Mouse (Mus musculus): Measurements from ENCODE around the gene Slc11a1. TPM values are rescaled to one million over a fixed set of nuclear protein-coding genes. Genes with fewer than 3 reads are reported as not detected.

Slc11a1 gene
- polyA plus RNA-seq, 1 experiment = 1.0 TPM

GRCm38 (mm10) chr1:74391844-74392441 is 16.9 kb downstream of the Slc11a1 start:
- H3K79me2 ChIP-seq (ENCODE audit: control insufficient read depth, insufficient read depth) = peaks cover 18% of the 10 kb centered on the region
- H3K27me3 ChIP-seq (ENCODE audit: control insufficient read depth, insufficient read depth, insufficient read length) = no peaks in the 10 kb centered on the region
- TF ChIP-seq CEBPB (IDR thresholded peaks at IDR 0.05; ENCODE audit: insufficient read depth, poor library complexity, severe bottlenecking) (no peak), POLR2A (IDR thresholded peaks at IDR 0.05; ENCODE audit: insufficient read length, low read depth) (peak; percentile 47)
- peak overlapping the region; percentile 55 for H3K4me3 ChIP-seq
- H3K4me2 ChIP-seq (ENCODE audit: low read depth) = peak overlapping the region; percentile 84
- H3K36me3 ChIP-seq (ENCODE audit: control insufficient read depth, insufficient read depth) = no peaks in the 10 kb centered on the region
- peak overlapping the region; percentile 95 for H3ac ChIP-seq (ENCODE audit: control insufficient read depth, insufficient read length)

GRCm38 (mm10) chr1:74392446-74392994 is 17.5 kb downstream of the Slc11a1 start:
- Histone ChIP-seq H3ac (ENCODE audit: control insufficient read depth, insufficient read length) (peak overlapping the region; percentile 95), H3K79me2 (ENCODE audit: control insufficient read depth, insufficient read depth) (peaks cover 18% of the 10 kb centered on the region), H3K4me3 (peak overlapping the region; percentile 55), H3K27me3 (ENCODE audit: control insufficient read depth, insufficient read depth, insufficient read length) (no peaks in the 10 kb centered on the region), H3K4me2 (ENCODE audit: low read depth) (peak overlapping the region; percentile 84), H3K36me3 (ENCODE audit: control insufficient read depth, insufficient read depth) (no peaks in the 10 kb centered on the region)
- TF ChIP-seq USF1 (IDR thresholded peaks at IDR 0.05; ENCODE audit: low read depth) (no peak), MYOD1 (IDR thresholded peaks at IDR 0.05; ENCODE audit: control insufficient read depth in 1 of 3, insufficient read length in 2 of 3, low read depth in 2 of 3) (no peak), SRF (IDR thresholded peaks at IDR 0.05; ENCODE audit: control insufficient read depth, insufficient read length, low read depth) (no peak), REST (IDR thresholded peaks at IDR 0.05; ENCODE audit: insufficient read depth, insufficient read length) (no peak), TCF3 (IDR thresholded peaks at IDR 0.05; ENCODE audit: insufficient read length, low read depth) (no peak), MAX (IDR thresholded peaks at IDR 0.05; ENCODE audit: low read depth) (no peak), CEBPB (IDR thresholded peaks at IDR 0.05; ENCODE audit: insufficient read depth, poor library complexity, severe bottlenecking) (no peak), E2F4 (IDR thresholded peaks at IDR 0.05; ENCODE audit: insufficient read depth) (no peak), POLR2AphosphoS2 (IDR thresholded peaks at IDR 0.05; ENCODE audit: insufficient read length, low read depth) (no peak), MYOG (IDR thresholded peaks at IDR 0.05; ENCODE audit: control insufficient read depth in 1 of 3, insufficient read depth in 1 of 3, insufficient read length in 2 of 3, low read depth in 2 of 3) (no peak), POLR2A (IDR thresholded peaks at IDR 0.05; ENCODE audit: insufficient read length, low read depth) (no peak)

- peak overlapping the region; percentile 95 for H3ac ChIP-seq (ENCODE audit: control insufficient read depth, insufficient read length)
- H3K27me3 ChIP-seq (ENCODE audit: control insufficient read depth, insufficient read depth, insufficient read length) = no peaks in the 10 kb centered on the region
- peak overlapping the region; percentile 84 for H3K4me2 ChIP-seq (ENCODE audit: low read depth)
- TF ChIP-seq CEBPB (IDR thresholded peaks at IDR 0.05; ENCODE audit: insufficient read depth, poor library complexity, severe bottlenecking) (no peak), POLR2A (IDR thresholded peaks at IDR 0.05; ENCODE audit: insufficient read length, low read depth) (no peak), MAX (IDR thresholded peaks at IDR 0.05; ENCODE audit: low read depth) (no peak), TCF3 (IDR thresholded peaks at IDR 0.05; ENCODE audit: insufficient read length, low read depth) (no peak), E2F4 (IDR thresholded peaks at IDR 0.05; ENCODE audit: insufficient read depth) (no peak), REST (IDR thresholded peaks at IDR 0.05; ENCODE audit: insufficient read depth, insufficient read length) (no peak)
- peak overlapping the region; percentile 55 for H3K4me3 ChIP-seq
- H3K79me2 ChIP-seq (ENCODE audit: control insufficient read depth, insufficient read depth) = peaks cover 18% of the 10 kb centered on the region
- H3K36me3 ChIP-seq (ENCODE audit: control insufficient read depth, insufficient read depth) = no peaks in the 10 kb centered on the region
Measured at GRCm38 (mm10) chr1:74393010-74393409, 18.0 kb downstream of the Slc11a1 start.

GRCm38 (mm10) chr1:74393697-74394096 is 18.7 kb downstream of the Slc11a1 start:
- peaks cover 18% of the 10 kb centered on the region for H3K79me2 ChIP-seq (ENCODE audit: control insufficient read depth, insufficient read depth)
- TF ChIP-seq TCF3 (IDR thresholded peaks at IDR 0.05; ENCODE audit: insufficient read length, low read depth) = no peak
- no peak for TF ChIP-seq SRF (IDR thresholded peaks at IDR 0.05; ENCODE audit: control insufficient read depth, insufficient read length, low read depth)
- TF ChIP-seq CEBPB (IDR thresholded peaks at IDR 0.05; ENCODE audit: insufficient read depth, poor library complexity, severe bottlenecking) = no peak
- TF ChIP-seq POLR2A (IDR thresholded peaks at IDR 0.05; ENCODE audit: insufficient read length, low read depth) = no peak
- TF ChIP-seq REST (IDR thresholded peaks at IDR 0.05; ENCODE audit: insufficient read depth, insufficient read length) = no peak
- TF ChIP-seq TCF12 (IDR thresholded peaks at IDR 0.05; ENCODE audit: insufficient read depth, poor library complexity, severe bottlenecking) = no peak
- no peak for TF ChIP-seq E2F4 (IDR thresholded peaks at IDR 0.05; ENCODE audit: insufficient read depth)
- no peak for TF ChIP-seq MYOG (IDR thresholded peaks at IDR 0.05; ENCODE audit: control insufficient read depth in 1 of 3, insufficient read depth in 1 of 3, insufficient read length in 2 of 3, low read depth in 2 of 3)
- TF ChIP-seq MYOD1 (IDR thresholded peaks at IDR 0.05; ENCODE audit: control insufficient read depth in 1 of 3, insufficient read length in 2 of 3, low read depth in 2 of 3) = no peak
- TF ChIP-seq POLR2AphosphoS2 (IDR thresholded peaks at IDR 0.05; ENCODE audit: insufficient read length, low read depth) = no peak
- no peak for TF ChIP-seq USF1 (IDR thresholded peaks at IDR 0.05; ENCODE audit: low read depth)
- TF ChIP-seq MAX (IDR thresholded peaks at IDR 0.05; ENCODE audit: low read depth) = no peak
- H3K27me3 ChIP-seq (ENCODE audit: control insufficient read depth, insufficient read depth, insufficient read length) = no peaks in the 10 kb centered on the region
- H3K36me3 ChIP-seq (ENCODE audit: control insufficient read depth, insufficient read depth) = no peaks in the 10 kb centered on the region
- H3K4me3 ChIP-seq = no peak overlapping the region
- no peak overlapping the region for H3K4me2 ChIP-seq (ENCODE audit: low read depth)
- H3ac ChIP-seq (ENCODE audit: control insufficient read depth, insufficient read length) = no peak overlapping the region

GRCm38 (mm10) chr1:74394311-74394710 is 19.3 kb downstream of the Slc11a1 start:
- peaks cover 18% of the 10 kb centered on the region for H3K79me2 ChIP-seq (ENCODE audit: control insufficient read depth, insufficient read depth)
- no peaks in the 10 kb centered on the region for H3K36me3 ChIP-seq (ENCODE audit: control insufficient read depth, insufficient read depth)
- H3K4me3 ChIP-seq = no peak overlapping the region
- no peak overlapping the region for H3K4me2 ChIP-seq (ENCODE audit: low read depth)
- TF ChIP-seq TCF12 (IDR thresholded peaks at IDR 0.05; ENCODE audit: insufficient read depth, poor library complexity, severe bottlenecking) (no peak), POLR2A (IDR thresholded peaks at IDR 0.05; ENCODE audit: insufficient read length, low read depth) (no peak), E2F4 (IDR thresholded peaks at IDR 0.05; ENCODE audit: insufficient read depth) (no peak), USF1 (IDR thresholded peaks at IDR 0.05; ENCODE audit: low read depth) (no peak), MYOG (IDR thresholded peaks at IDR 0.05; ENCODE audit: control insufficient read depth in 1 of 3, insufficient read depth in 1 of 3, insufficient read length in 2 of 3, low read depth in 2 of 3) (no peak), CEBPB (IDR thresholded peaks at IDR 0.05; ENCODE audit: insufficient read depth, poor library complexity, severe bottlenecking) (no peak), REST (IDR thresholded peaks at IDR 0.05; ENCODE audit: insufficient read depth, insufficient read length) (no peak), SRF (IDR thresholded peaks at IDR 0.05; ENCODE audit: control insufficient read depth, insufficient read length, low read depth) (no peak), TCF3 (IDR thresholded peaks at IDR 0.05; ENCODE audit: insufficient read length, low read depth) (no peak), MYOD1 (IDR thresholded peaks at IDR 0.05; ENCODE audit: control insufficient read depth in 1 of 3, insufficient read length in 2 of 3, low read depth in 2 of 3) (no peak), MAX (IDR thresholded peaks at IDR 0.05; ENCODE audit: low read depth) (no peak), POLR2AphosphoS2 (IDR thresholded peaks at IDR 0.05; ENCODE audit: insufficient read length, low read depth) (no peak)
- H3ac ChIP-seq (ENCODE audit: control insufficient read depth, insufficient read length) = no peak overlapping the region
- no peaks in the 10 kb centered on the region for H3K27me3 ChIP-seq (ENCODE audit: control insufficient read depth, insufficient read depth, insufficient read length)

All from myocyte (in vitro differentiated cells).